Mouse (Mus musculus) cerebellum, adult 8-10 months (tissue): ENCODE results near the gene Olfr692.
A peak's percentile ranks its signal among the peaks of the same experiment; 100 is the strongest.
"Not testable (repeated sequence)": the region's sequence is repeated elsewhere in the genome, so short reads cannot be mapped to it uniquely, and the experiment has no call there.

Source experiments
- DNase-seq: peaks from one replicate; pipeline ENCODE4 v3.0.0; 2022

The Olfr692 gene

GRCm38 (mm10) chr7:105367930-105368329 lies at the start of gene Olfr692:
TSS of gene Olfr692 (plus strand) at chr7:105368230.
- no peak for DNase-seq

- no peak for DNase-seq
Measured at GRCm38 (mm10) chr7:105325302-105325701, 42.7 kb upstream of the Olfr692 start.

GRCm38 (mm10) chr7:105334004-105334403 lies 34.0 kb upstream of the Olfr692 start, which contains the start of gene Olfr690:
TSS of gene Olfr690 (minus strand) at chr7:105334104.
- DNase-seq: no peak

GRCm38 (mm10) chr7:105342170-105342569 lies 25.9 kb upstream of the Olfr692 start, which contains the start of gene Olfr691:
TSS of gene Olfr691 (minus strand) at chr7:105342270.
- DNase-seq: no peak

GRCm38 (mm10) chr7:105342752-105343151 lies 25.3 kb upstream of the Olfr692 start:
- DNase-seq: no peak

GRCm38 (mm10) chr7:105356064-105356463 lies 12.0 kb upstream of the Olfr692 start:
- not testable (repeated sequence) for DNase-seq

GRCm38 (mm10) chr7:105356487-105356886 lies 11.5 kb upstream of the Olfr692 start:
- not testable (repeated sequence) for DNase-seq

- DNase-seq: no peak
Measured at GRCm38 (mm10) chr7:105361713-105362112, 6.3 kb upstream of the Olfr692 start.

GRCm38 (mm10) chr7:105367268-105367667 lies 762 bp upstream of the Olfr692 start:
- DNase-seq: no peak

- no peak for DNase-seq
Measured at GRCm38 (mm10) chr7:105368521-105368920, 491 bp downstream of the Olfr692 start.

GRCm38 (mm10) chr7:105372912-105373311 lies 4.9 kb downstream of the Olfr692 start:
- no peak for DNase-seq

- DNase-seq: no peak
Measured at GRCm38 (mm10) chr7:105373509-105373908, 5.5 kb downstream of the Olfr692 start.

GRCm38 (mm10) chr7:105373976-105374375 lies 5.9 kb downstream of the Olfr692 start:
- no peak for DNase-seq

- no peak for DNase-seq
Measured at GRCm38 (mm10) chr7:105374866-105375265, 6.8 kb downstream of the Olfr692 start, which contains the start of gene Gm5901. TSS of gene Gm5901 (plus strand) at chr7:105375038.

- DNase-seq: no peak
Measured at GRCm38 (mm10) chr7:105380329-105380728, 12.3 kb downstream of the Olfr692 start.

GRCm38 (mm10) chr7:105387696-105388095 lies 19.7 kb downstream of the Olfr692 start:
- no peak for DNase-seq

- DNase-seq: no peak
Measured at GRCm38 (mm10) chr7:105390236-105390635, 22.2 kb downstream of the Olfr692 start.

- peak; percentile 43 for DNase-seq
Measured at GRCm38 (mm10) chr7:105394606-105395005, 26.6 kb downstream of the Olfr692 start.

- no peak for DNase-seq
Measured at GRCm38 (mm10) chr7:105395131-105395820, 27.2 kb downstream of the Olfr692 start.

GRCm38 (mm10) chr7:105396126-105396525 lies 28.1 kb downstream of the Olfr692 start:
- no peak for DNase-seq

- DNase-seq: no peak
Measured at GRCm38 (mm10) chr7:105399058-105399934, 31.3 kb downstream of the Olfr692 start.

- DNase-seq: peak; percentile 100
Measured at GRCm38 (mm10) chr7:105399935-105400624, 32.0 kb downstream of the Olfr692 start, which contains the start of gene Fam160a2. TSS of gene Fam160a2 (minus strand) at chr7:105400054.

- no peak for DNase-seq
Measured at GRCm38 (mm10) chr7:105404268-105404667, 36.2 kb downstream of the Olfr692 start, which contains the start of gene Cnga4. TSS of gene Cnga4 (plus strand) at chr7:105404568.
